Mouse (Mus musculus) midbrain, embryonic 12.5 days (tissue): Measurements from ENCODE around the gene Bnc2. TPM values are rescaled to one million over a fixed set of nuclear protein-coding genes. Genes with fewer than 3 reads are reported as not detected.

Experiments
- ATAC-seq: fragments of 200-750 bp; cut with Nextera tagmentation; 2 replicates; pipeline ENCODE4 v1.8.0; 2017; ENCODE audit warnings: low read depth, moderate TSS enrichment, moderate library complexity; ENCODE audit not compliant: low FRiP score
- H3K27ac ChIP-seq: fragments of 300-500 bp; sonication (generic); replicated peaks from 2 replicates; pipeline ENCODE4 v1.5.1; 2016; ENCODE audit warnings: mild to moderate bottlenecking
- H3K27me3 ChIP-seq: fragments of 300-500 bp; sonication (generic); 2 replicates; pipeline ENCODE4 v1.6.1; 2016; ENCODE audit warnings: mild to moderate bottlenecking
- H3K36me3 ChIP-seq: fragments of 300-500 bp; sonication (generic); 2 replicates; pipeline ENCODE4 v1.6.1; 2016
- H3K4me1 ChIP-seq: fragments of 300-500 bp; sonication (generic); 2 replicates; pipeline ENCODE4 v1.6.1; 2016
- H3K4me2 ChIP-seq: fragments of 300-500 bp; sonication (generic); replicated peaks from 2 replicates; pipeline ENCODE4 v1.6.1; 2016; ENCODE audit warnings: mild to moderate bottlenecking, moderate library complexity
- H3K4me3 ChIP-seq: fragments of 300-500 bp; sonication (generic); 2 replicates; pipeline ENCODE4 v1.5.1; 2016; ENCODE audit warnings: mild to moderate bottlenecking
- H3K9ac ChIP-seq: fragments of 300-500 bp; sonication (generic); replicated peaks from 2 replicates; pipeline ENCODE4 v1.6.1; 2016; ENCODE audit warnings: mild to moderate bottlenecking, moderate library complexity
- H3K9me3 ChIP-seq: fragments of 300-500 bp; sonication (generic); 2 replicates; pipeline ENCODE4 v1.6.1; 2016; ENCODE audit warnings: mild to moderate bottlenecking
- WGBS: fragments of 180-500 bp; shearing (Covaris S2); methylation state at CpG from one replicate; pipeline ENCODE4 v1.1.7; 2016; 5-methylcytosine and 5-hydroxymethylcytosine counted together
- polyA plus RNA-seq: library from polyadenylated mRNA; unstranded; fragments of >200 nt; fragmentation: Nextera tagmentation; extraction: Ambion mirVana; gene quantifications from 2 replicates; pipeline ENCODE4 v1.2.1, GENCODE M21; 2016

Gene Bnc2
- polyA plus RNA-seq, 1 experiment from 2014 or later: 21.7 TPM

DNA sequence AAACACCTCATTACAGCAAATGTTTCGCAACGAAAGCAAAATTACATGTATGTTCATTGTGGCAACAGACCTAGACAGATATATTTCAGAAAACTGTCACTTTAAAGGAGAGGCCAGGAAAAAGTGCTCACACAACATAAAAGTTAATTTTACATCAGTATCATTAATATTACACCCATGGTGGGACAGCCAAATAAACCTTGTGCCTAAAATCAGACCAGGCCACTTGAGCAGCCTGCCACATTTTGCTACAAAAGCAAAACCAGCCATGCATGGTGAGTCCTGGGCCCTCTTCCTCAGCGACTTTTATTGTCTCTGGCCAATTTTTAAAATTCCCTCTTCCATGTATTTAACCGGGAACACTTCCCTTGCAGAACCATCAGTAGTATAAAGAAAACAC is 221.5 kb downstream of the Bnc2 start:
- Histone ChIP-seq H3K27me3 (no peaks in the 10 kb centered on the region), H3K27ac (no peak overlapping the region), H3K4me1 (0 out of 2 replicates have a peak, but pooled peaks cover 5% of the 10 kb centered on the region), H3K9me3 (no peaks in the 10 kb centered on the region), H3K36me3 (no peaks in the 10 kb centered on the region), H3K9ac (no peak overlapping the region), H3K4me2 (no peak overlapping the region), H3K4me3 (no peak overlapping the region)
- no peak for ATAC-seq
- 76% methylated on average over 4 of the region's 4 CpGs for WGBS

DNA sequence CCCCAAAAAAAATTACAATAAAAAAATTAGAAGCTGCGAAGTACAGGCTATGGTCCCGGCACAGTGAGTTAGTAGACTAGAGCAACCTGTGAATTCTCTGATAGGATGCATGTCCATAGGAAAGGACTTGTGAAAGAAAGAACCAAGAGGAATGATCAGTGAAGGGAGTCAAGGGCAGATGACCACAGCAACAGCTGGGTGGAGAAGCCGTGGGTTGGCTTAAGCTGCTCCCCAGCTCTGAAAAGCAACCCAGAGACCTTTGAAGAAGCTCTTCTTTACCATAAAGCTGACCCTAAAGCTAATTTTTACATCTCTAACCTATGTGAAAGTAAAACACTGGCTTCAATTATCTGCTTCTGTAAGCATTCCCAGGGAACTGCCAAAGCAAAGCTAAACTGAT is 222.4 kb downstream of the Bnc2 start:
- Histone ChIP-seq H3K27ac (no peak overlapping the region), H3K27me3 (no peaks in the 10 kb centered on the region), H3K4me1 (0 out of 2 replicates have a peak, but pooled peaks cover 5% of the 10 kb centered on the region), H3K9me3 (no peaks in the 10 kb centered on the region), H3K4me2 (no peak overlapping the region), H3K4me3 (no peak overlapping the region), H3K9ac (no peak overlapping the region), H3K36me3 (no peaks in the 10 kb centered on the region)
- WGBS: 79% methylated on average over 3 of the region's 3 CpGs
- ATAC-seq: no peak

DNA sequence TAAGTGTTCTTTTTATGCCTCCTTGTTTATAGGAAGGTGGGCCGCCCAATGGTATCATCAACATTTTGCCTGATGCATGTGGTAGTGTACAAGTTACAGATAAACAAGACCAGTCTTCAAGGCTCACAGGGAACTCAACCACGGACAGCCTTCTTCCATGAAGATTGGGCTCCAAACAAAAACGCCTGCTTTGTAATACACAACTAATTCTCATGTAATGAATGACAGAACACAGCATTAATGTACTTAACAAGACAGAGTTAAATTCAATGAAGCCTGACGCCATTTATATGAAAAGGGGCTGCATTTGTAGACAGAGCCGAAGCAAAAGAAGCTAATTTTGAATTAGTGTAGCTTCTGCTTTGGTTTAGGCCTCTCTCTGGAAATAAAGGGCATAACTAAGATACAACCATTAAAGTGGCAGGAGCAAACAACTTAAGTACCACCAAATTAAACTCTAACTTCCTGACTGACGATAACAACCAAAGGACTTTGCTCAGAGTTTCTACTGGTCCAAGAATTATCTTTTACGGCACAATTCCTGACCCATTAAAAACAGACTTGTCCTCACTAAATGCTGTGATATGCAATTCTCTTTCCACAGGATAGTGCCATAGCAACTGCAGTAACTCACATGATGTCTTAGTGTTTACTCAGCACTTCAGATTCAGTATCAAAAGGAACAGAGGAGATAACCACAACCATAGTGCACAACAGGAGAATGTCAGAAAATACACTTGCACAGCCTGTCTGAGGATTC is 225.6 kb downstream of the Bnc2 start:
- no peak overlapping the region for H3K9ac ChIP-seq
- H3K9me3 ChIP-seq: no peaks in the 10 kb centered on the region
- H3K27me3 ChIP-seq: no peaks in the 10 kb centered on the region
- no peak overlapping the region for H3K4me3 ChIP-seq
- no peaks in the 10 kb centered on the region for H3K4me1 ChIP-seq
- ATAC-seq: no peak
- H3K36me3 ChIP-seq: no peaks in the 10 kb centered on the region
- H3K4me2 ChIP-seq: no peak overlapping the region
- 79% methylated on average over 7 of the region's 7 CpGs for WGBS
- no peak overlapping the region for H3K27ac ChIP-seq

DNA sequence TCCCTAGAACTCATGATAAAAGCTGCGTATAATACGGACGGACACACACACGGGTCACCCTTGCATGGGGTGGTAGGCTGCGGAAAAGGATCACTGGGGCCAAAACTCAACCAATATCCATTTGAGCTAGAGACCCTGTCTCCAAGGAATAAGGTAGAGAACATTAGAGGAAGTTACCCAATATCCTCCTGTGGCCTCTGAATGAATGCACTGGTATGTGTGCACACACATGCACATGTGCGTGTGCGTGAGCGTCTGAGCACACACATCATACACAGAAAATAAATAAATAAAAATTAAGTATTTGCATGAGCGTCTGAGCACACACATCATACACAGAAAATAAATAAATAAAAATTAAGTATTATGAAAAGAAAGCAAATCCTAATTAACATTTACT is 241.8 kb downstream of the Bnc2 start:
- no peak overlapping the region for H3K27ac ChIP-seq
- H3K4me3 ChIP-seq: no peak overlapping the region
- WGBS: 97% methylated on average over 9 of the region's 9 CpGs

DNA sequence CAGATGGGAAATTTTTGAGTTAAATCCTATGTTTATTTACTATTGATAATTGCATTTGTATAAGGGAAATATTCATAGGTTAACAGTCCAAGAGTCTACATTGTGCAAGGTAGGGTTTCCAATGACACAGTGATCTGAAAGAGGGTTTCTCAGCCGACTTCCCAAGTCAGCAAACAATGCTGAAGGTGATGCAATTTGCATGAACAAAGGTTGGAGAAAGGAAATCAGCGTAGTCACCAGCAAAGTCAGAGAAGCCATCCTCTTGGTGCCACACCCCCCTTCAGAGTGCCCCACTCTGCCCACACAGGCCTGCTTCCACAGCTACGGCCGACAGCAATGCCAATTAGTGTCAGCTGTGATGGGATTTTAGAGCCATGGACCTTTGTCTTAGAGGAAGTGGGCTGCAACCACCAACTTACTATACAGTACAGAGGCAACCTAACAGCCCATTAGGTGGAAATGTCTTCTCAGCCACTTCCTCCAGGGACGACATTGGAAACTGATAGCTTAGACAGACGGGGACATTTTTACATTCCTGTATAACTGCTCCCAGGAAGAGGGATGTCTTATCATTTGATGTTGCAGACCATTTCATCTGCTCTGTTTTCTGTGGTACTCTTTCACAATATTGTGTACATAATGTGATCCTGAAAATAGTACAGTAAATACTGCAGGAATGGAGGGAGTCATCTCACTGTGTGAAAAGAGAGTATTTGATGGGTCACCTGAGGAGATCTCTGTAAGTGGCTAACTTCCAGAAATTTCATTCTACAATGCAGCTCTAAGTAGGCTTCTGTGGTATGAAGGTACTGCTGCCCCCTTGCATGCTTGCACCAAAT is 243.2 kb downstream of the Bnc2 start:
- Histone ChIP-seq H3K27me3 (no peaks in the 10 kb centered on the region), H3K27ac (no peak overlapping the region), H3K4me3 (no peak overlapping the region), H3K36me3 (no peaks in the 10 kb centered on the region), H3K4me1 (no peaks in the 10 kb centered on the region), H3K4me2 (no peak overlapping the region), H3K9me3 (no peaks in the 10 kb centered on the region), H3K9ac (no peak overlapping the region)
- 62% methylated on average over 6 of the region's 6 CpGs for WGBS
- no peak for ATAC-seq

More for the DNA sequence above, 241.8 kb downstream of the Bnc2 start:
- H3K9ac ChIP-seq: no peak overlapping the region
- no peak for ATAC-seq
- H3K4me2 ChIP-seq: no peak overlapping the region
- no peaks in the 10 kb centered on the region for H3K4me1 ChIP-seq
- no peaks in the 10 kb centered on the region for H3K27me3 ChIP-seq
- H3K36me3 ChIP-seq: no peaks in the 10 kb centered on the region
- no peaks in the 10 kb centered on the region for H3K9me3 ChIP-seq

DNA sequence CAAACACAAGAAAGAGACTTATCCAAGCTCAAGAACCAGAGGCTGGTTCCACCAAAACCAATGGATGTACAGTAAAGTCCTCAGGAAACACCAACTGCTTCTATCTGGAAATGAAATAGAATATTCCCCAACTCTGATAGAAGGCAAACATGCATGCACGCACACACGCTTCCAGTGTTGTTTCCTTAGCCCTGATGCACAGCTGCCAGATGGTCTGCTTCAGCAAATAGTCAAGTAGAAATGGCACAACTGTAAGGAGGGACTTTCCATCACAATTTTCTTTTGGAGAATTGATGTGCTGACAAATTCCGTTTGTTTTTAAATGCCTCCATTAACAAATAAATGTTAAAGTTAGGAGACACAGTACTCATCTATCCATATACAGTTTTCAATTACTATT is 247.1 kb downstream of the Bnc2 start:
- WGBS: 88% methylated on average over 3 of the region's 3 CpGs
- no peak overlapping the region for H3K27ac ChIP-seq
- ATAC-seq: no peak
- no peak overlapping the region for H3K4me3 ChIP-seq
- H3K9me3 ChIP-seq: no peaks in the 10 kb centered on the region
- no peak overlapping the region for H3K9ac ChIP-seq
- no peak overlapping the region for H3K4me2 ChIP-seq
- H3K36me3 ChIP-seq: no peaks in the 10 kb centered on the region
- H3K27me3 ChIP-seq: no peaks in the 10 kb centered on the region
- H3K4me1 ChIP-seq: no peaks in the 10 kb centered on the region

DNA sequence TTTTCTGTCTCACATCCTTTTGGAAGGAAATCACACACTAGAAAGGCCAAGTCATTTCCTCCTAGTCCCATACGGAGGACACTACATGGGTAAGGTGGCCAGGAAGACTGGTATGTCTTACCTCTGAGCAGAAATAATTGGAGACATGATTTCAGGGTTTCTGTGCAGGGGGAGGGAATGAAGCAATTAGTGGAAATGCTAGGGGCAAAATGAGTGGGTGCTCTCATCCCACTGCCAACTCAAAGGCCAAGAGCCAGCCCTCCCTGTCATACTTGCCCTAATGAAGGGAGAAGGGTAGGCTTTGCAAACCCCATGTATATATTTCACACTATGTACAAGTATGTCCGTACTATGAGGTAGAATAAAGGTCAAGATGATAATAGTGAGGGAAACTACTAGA is 263.6 kb downstream of the Bnc2 start:
- no peaks in the 10 kb centered on the region for H3K36me3 ChIP-seq
- no peaks in the 10 kb centered on the region for H3K27me3 ChIP-seq
- no peak overlapping the region for H3K9ac ChIP-seq
- no peak for ATAC-seq
- WGBS: 90% methylated on average over 2 of the region's 2 CpGs
- no peak overlapping the region for H3K4me2 ChIP-seq
- H3K27ac ChIP-seq: no peak overlapping the region
- H3K4me1 ChIP-seq: no peaks in the 10 kb centered on the region
- no peak overlapping the region for H3K4me3 ChIP-seq
- H3K9me3 ChIP-seq: no peaks in the 10 kb centered on the region

DNA sequence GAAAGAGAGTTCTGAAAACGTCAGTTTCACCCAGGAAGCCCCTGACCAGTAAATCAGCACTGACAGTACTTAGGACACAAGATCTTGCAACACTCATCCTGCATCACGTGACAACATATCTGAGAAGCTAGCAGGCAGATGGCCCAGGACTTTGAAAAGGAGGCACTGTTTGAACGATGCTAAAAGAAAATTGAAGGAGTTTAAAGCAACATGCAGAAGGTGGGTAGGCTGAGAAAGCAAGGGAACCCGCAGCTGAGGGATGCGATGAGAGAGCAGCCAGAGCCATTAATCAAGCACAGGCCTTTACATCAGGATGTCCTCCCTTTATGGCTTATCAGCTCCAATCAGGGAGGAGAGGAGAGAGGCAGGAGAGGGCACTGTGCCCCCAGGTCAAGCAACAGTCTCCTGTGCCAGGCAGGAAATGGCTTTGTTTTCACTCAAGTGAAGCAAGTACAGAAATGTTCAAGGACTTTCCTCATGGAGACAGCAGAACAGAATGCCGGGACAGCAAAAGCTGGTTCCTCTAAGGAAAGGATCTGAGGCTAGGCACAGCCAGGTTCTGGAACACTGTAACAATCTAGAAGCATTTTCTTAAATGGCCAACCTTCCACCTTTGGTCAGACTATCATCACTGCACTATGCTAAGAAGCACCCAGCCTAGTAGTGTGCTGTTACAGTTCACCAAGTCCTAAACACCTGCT is 267.6 kb downstream of the Bnc2 start:
- no peaks in the 10 kb centered on the region for H3K36me3 ChIP-seq
- H3K9ac ChIP-seq: no peak overlapping the region
- H3K4me2 ChIP-seq: no peak overlapping the region
- no peak overlapping the region for H3K4me3 ChIP-seq
- 74% methylated on average over 6 of the region's 6 CpGs for WGBS
- ATAC-seq: no peak
- H3K27me3 ChIP-seq: no peaks in the 10 kb centered on the region
- no peak overlapping the region for H3K27ac ChIP-seq
- no peaks in the 10 kb centered on the region for H3K9me3 ChIP-seq
- no peaks in the 10 kb centered on the region for H3K4me1 ChIP-seq

DNA sequence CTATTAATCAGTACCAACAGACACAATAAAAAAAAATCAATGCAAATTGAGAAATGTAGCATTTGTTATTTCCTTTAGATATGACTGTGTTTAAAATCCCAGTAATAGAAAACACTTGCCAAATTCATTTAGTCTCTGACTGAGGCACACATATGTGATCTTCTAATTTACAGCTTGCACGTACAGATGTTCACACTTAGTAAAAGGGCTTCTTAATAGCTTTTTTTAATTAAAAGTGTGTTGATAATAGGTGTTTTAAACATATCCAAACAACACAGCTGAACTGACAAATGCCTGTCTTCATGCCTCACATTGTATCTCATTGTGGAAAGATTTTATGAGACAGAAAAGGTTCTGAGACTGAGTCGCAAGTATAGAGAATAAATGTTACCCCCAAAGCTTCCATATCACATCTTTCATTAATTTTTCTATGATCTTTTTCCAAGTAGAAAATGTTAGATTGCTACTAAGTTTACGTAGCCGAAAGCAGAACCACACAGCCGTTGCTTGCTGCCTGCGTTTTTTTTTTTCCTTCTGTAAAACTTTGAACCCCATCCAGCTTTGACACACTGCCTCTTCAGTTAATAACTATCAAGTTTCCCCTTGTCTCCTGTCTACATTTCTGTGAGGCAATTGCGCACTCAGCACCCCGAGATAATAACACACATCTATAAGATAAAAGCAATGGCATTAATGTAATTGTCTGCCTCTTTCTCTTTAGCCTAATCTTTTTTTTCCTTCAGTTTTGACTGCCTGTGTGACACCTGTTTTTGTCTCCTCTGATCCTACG is 271.5 kb downstream of the Bnc2 start:
- Histone ChIP-seq H3K4me1 (no peaks in the 10 kb centered on the region), H3K9ac (no peak overlapping the region), H3K4me3 (no peak overlapping the region), H3K27ac (no peak overlapping the region), H3K4me2 (no peak overlapping the region), H3K27me3 (no peaks in the 10 kb centered on the region), H3K9me3 (no peaks in the 10 kb centered on the region), H3K36me3 (no peaks in the 10 kb centered on the region)
- WGBS: 62% methylated on average over 9 of the region's 9 CpGs
- ATAC-seq: no peak

DNA sequence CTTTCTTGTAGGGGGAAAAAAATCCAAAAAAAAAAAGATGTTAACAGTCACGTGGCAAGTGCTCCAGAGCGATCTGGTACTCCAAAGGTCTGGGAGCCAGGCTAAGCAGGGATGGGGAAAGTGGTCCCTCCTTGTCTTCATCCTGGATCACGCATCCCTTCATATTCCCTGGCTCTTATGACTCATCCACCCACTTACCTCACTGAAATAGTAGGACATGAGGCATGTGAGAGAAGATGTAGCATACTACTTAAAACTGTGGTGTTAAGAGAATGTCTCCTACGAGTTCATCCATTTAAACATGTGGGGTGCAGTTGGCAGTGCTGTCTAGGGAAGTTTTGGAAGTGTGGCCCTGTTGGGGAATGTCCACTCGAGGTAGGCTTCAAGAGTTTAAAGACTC is 286.1 kb downstream of the Bnc2 start:
- Histone ChIP-seq H3K27ac (no peak overlapping the region), H3K4me3 (no peak overlapping the region), H3K4me2 (no peak overlapping the region), H3K36me3 (no peaks in the 10 kb centered on the region), H3K4me1 (no peaks in the 10 kb centered on the region; the same call in 1 of the 2 replicates), H3K9ac (no peak overlapping the region), H3K27me3 (no peaks in the 10 kb centered on the region), H3K9me3 (no peaks in the 10 kb centered on the region)
- WGBS: 91% methylated on average over 5 of the region's 5 CpGs
- no peak for ATAC-seq

DNA sequence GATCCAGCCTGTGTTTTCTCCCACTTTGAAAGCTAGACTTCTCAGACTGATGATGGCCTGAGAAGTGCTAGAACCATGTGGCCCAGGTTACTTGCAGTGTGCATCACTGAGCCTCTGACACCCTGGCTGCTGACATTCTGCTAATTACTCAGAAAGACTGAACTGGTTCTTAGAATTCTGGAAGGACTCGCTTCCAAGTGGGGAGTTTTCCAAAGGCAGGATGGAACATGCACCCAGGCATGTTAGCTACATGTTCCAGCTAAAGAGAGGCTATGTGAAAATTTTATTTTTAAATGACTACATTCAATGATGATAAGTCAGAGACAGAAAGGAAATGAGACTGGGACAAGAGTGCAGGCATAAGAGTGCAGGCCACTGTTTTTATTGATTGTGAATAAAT is 289.9 kb downstream of the Bnc2 start:
- no peak overlapping the region for H3K4me2 ChIP-seq
- H3K27ac ChIP-seq: no peak overlapping the region
- H3K27me3 ChIP-seq: no peaks in the 10 kb centered on the region
- WGBS: 88% methylated on average over 1 of the region's 1 CpGs
- ATAC-seq: no peak
- H3K9me3 ChIP-seq: no peaks in the 10 kb centered on the region
- no peaks in the 10 kb centered on the region for H3K4me1 ChIP-seq
- no peak overlapping the region for H3K9ac ChIP-seq
- H3K36me3 ChIP-seq: no peaks in the 10 kb centered on the region
- H3K4me3 ChIP-seq: no peak overlapping the region
